Mouse (Mus musculus): ENCODE measurements around the gene Sh3gl2.

GRCm38 (mm10) chr4:85283151-85283550 is 78.2 kb downstream of the Sh3gl2 start:
- TF ChIP-seq CTCF (IDR thresholded peaks at IDR 0.05; ENCODE audit: low read depth, low read length), result no peak
- no peak for TF ChIP-seq GATA1 (IDR thresholded peaks at IDR 0.05; ENCODE audit: borderline replicate concordance, low read length)
- TF ChIP-seq TAL1 (conservative IDR thresholded peaks at IDR 0.05; ENCODE audit: low read depth, low read length), result no peak
- no peak for TF ChIP-seq POLR2AphosphoS5 (IDR thresholded peaks at IDR 0.05; ENCODE audit: insufficient replicate concordance, low read depth, low read length)
